Mouse (Mus musculus): ENCODE data around the gene Phospho1. TPM values are rescaled to one million over a fixed set of nuclear protein-coding genes. Genes with fewer than 3 reads are reported as not detected.
"Not testable (repeated sequence)": the region's sequence is repeated elsewhere in the genome, so short reads cannot be mapped to it uniquely, and the experiment has no call there.

Phospho1 gene
- total RNA-seq, 2 experiments from 2014 or later, result 82.5 to 91.1 TPM

DNA sequence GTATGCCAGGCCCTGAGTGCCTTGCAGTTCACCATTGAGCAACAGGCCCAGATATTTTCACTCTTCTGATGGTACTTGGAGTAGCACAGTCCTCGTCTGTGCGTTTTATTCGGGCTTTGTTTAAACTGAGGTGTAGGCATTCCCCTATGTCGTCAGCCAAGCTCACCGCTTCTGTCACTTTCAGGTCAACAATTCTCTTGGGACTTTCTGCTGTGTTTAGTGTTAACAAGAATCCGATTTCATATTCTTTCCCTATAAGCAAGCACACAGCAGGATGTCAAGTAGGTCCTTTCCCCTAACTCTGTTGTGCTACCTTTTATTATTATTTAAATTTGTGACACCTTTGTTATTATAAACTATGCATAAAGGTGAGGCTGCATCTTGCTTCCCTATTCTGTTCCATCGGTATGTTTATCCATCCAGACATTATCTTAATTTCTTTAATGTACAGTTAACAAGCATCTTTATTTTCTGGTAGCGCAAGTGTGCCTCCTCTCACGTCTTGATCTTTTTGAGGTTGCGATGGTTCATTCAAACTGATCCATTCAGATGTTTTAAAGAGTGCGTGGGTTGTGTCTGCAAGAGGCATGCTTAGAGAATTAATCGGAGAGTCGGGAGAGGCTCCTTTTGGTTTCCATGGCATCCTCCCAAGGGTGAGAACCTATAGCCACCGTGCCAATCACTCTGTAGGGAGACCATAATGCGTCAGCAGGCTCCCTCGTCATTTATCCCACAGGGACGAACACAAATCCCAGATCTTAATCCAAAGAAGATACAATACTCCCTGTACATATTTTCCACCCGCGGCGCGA, 33.6 kb downstream of the Phospho1 start:
- DNase-seq (ENCODE audit: low spot score in 2 of 2), result no peak

DNA sequence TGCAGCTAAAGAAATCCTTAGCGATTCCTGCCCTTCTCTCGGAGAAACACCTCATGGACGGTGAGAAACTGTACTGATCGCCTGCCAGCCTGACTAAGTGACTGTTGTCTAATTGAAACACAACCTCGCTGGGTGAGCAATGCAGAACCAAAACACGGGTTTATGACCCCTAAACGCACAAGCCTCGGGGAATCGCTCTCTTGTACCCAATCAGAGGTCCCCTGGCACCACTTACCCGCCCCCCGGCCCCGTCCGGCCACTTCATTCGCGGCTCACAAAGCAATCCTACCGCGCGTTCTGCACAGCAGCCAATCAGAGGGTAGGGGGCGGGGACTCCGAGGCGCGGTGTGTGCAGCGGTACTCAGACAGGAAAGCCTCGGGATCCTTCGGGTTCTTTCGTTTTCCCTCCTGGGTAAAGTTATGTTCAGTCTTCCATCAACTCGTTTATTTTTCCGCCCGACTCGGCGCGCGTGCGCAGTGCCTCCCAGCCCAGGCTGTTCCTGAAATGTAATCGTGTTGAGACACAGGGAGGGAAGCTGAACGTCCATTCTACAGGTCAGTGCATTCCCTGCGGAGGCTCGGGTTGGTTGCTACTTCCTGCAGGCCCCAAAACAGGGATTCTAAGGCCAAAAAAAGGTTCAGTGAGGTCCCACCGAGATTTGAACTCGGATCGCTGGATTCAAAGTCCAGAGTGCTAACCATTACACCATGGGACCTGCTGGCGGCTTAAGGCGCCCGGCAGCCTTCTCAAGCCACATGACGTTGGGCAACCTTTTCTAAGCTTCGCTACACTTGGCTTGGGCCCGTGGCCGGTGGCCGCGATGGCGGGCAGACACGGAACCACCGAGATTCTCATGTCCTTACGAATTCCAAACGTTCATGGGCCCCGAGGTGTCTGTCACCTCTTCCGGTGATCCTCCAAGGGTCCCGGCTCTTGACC, 34.5 kb downstream of the Phospho1 start:
- peak; percentile 95 to 96 for DNase-seq (ENCODE audit: low spot score in 2 of 2)

DNA sequence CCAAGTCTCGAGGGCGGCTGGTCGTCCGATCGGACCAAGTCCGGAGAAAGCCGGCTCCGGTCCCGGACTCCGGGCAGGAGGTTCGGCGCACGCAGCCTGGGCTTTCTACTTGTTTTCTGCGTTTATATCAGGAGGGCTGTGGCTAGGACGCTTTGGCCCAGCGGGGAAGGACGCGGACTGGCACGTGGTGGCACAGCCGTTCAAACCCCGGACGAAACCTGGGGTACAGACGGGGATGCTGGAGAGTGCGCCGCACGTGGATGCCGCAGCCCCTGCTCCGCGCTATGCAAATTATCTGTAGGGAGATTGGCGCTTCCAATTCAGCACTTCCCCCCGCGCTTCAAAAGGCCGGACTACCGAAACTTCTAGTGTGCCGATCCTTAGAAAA, 35.2 kb downstream of the Phospho1 start:
- DNase-seq (ENCODE audit: low spot score in 2 of 2), result no peak

DNA sequence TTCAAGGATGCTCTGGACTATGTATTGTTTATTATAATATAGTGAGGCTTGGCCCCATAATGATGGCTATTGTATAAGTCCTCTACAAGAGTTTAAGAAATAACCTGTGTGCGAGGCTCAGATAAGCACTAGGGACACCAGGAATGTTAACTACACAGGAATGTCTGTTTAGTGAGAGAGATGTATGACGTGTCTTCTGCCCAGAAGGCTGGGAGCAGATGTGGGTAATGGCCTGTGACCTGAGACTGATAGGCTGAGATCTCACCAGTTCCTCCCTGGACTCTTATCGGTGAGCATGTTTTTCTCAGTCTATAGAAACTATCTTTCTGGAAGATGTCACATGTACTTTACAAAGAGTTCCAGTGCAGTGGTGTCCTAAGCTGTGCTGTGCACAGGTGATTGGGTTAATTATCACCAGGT, 35.8 kb downstream of the Phospho1 start:
- no peak for DNase-seq (ENCODE audit: low spot score in 2 of 2)

DNA sequence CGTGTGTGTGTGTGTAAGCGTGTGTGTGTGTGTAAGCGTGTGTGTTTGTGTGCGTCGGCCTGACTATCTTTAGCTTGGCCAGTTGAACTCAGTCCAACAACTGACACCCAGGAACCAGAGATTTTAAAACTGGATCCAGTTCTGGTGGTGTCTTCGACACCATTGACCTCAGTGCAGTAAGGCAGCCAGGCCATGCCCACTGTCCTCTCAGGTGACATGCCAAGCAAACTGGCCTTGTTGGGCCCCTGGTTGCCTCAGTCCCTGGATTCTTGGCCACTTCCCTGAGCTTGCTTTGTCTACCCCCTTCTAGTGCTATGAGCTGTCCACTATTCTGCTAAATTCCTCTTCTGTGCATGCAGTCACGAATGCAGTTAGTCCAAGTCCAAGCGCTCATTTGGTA, 37.1 kb downstream of the Phospho1 start:
- DNase-seq (ENCODE audit: low spot score in 2 of 2), result no peak

DNA sequence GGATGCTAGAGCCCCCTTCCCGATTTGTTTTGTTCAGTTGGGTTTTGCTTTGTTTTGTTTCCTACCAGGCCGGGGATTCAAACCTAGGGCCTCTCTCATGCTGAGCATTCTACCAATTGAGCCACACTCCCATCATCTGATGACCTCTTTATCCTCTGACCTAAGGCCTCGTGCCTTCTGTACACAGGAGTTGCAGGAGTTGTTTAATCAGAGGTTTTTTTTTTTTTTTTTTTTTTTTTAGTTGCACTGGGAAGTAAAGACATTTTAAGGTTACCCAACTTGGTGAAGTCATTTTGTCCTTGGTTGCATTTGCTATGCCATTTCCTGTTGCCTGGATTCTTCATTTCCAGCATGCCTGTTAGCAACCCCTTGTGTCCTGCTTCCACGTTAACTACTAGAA, 45.1 kb downstream of the Phospho1 start:
- no peak for DNase-seq (ENCODE audit: low spot score in 2 of 2)

DNA sequence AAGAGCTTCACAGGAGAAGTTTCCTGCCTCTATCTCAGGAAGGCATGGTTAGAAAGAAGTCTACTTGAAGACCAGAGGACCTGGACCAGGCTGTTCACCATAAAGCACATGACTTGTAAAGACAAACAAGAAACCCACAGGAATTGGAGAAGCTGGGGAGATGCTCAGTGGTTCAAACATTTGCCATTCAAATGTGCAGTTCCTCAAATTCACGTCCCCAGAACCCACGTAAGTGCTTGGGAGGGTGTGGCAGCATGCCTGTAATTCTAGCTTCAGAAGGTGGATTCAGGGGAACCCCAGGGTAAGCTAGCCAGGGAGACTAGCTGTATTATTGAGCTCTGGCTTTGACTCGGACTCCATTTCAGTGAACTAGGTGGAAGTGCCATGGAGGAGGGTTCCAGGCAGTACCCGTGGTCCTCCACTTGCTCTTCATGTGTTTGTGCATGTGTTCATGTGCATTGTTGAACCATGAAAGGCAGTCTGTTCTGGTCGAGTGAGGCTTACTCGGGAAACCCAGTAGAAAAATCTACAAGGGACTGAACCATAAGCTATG, 45.7 kb downstream of the Phospho1 start:
- no peak for DNase-seq (ENCODE audit: low spot score in 2 of 2)

DNA sequence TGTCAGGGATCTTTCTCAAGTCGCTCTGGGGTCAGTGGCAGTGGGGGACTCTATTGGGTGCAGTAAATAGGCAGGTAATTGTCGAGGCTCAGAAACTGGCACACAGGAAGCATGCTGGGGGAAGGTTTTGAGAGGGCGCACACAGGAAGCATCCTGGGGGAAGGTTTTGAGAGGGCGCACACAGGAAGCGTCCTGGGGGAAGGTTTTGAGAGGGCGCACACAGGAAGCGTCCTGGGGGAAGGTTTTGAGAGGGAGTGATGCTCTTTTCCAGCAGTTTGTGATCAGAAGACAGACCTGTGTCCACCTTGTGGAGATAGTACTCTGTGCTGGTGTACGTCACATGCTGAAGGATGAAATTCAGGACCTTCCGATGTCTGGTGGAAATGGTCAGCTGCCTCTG, 51.5 kb downstream of the Phospho1 start:
- DNase-seq (ENCODE audit: low spot score in 2 of 2), result no peak

DNA sequence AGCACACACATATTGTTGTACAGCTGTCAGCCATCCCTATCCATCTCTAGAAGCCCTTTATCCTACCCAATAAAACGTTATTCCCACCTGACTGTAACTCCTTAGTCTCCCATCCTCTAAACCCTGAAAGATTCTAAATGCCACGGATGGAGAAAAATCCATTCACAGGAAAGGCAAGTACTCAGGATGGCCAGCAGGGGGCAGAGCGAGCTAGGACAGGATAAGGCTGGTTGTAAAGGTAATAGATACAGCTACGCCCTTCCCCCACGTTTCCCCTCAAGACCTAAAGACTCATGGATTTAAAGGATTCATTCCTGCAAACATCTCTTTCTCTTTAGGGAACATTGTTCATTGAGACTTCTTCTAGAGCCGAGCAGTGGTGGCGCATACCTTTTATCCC, 52.0 kb downstream of the Phospho1 start:
- DNase-seq (ENCODE audit: low spot score in 2 of 2), result peak; percentile 35 to 59

DNA sequence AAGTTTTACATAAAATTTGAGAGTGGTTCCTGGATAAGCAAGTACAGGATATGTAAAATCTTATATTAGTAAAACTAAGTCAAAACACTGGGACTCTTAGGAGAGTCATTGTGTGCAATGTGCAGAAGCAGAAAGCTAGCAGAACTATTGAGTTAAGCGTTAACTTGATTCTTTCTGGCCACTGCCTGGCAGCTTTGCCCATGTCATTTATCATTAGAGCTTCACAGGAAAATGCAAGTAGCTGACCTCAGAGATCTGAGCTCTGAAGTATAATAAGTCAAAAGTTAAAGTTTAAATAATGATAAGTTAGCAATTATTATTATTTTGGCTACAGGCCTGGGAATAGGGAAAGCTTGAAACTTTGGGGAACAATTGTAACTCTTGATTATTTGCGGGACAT, 55.6 kb downstream of the Phospho1 start:
- DNase-seq (ENCODE audit: low spot score in 2 of 2), result not testable (repeated sequence)

Other genes with a start within 250 kb of the Phospho1 start
- gene Ngfr, start 236.8 kb upstream of the Phospho1 start, total RNA-seq (2021), result 10 to 100 TPM; 24.2 to 25.0 TPM
- 100 to 1,000 TPM; 144 to 147 TPM for gene Phb, start 157.5 kb upstream of the Phospho1 start, total RNA-seq (2021)
- gene Zfp652, start 111.8 kb upstream of the Phospho1 start, total RNA-seq (2021), result 10 to 100 TPM; 49.2 to 53.4 TPM
- gene B130006D01Rik, start 100.9 kb upstream of the Phospho1 start, total RNA-seq (2021), result 1 to 10 TPM in 1 of 2 experiments, under 1 TPM in 1; 0.83 to 1.1 TPM
- 10 to 100 TPM; 12.0 to 12.9 TPM for gene Gngt2, start 12.7 kb downstream of the Phospho1 start, total RNA-seq (2021)
- 1 to 10 TPM; 7.6 to 8.5 TPM for gene Abi3, start 18.0 kb downstream of the Phospho1 start, total RNA-seq (2021)
- gene B4galnt2, start 90.4 kb downstream of the Phospho1 start, total RNA-seq (2021), result not detected
- gene Igf2bp1, start 181.4 kb downstream of the Phospho1 start, total RNA-seq (2021), result 1 to 10 TPM; 6.9 to 7.0 TPM
- gene Gip, start 200.0 kb downstream of the Phospho1 start, total RNA-seq (2021), result not detected
- 10 to 100 TPM; 38.6 to 41.5 TPM for gene Snf8, start 210.4 kb downstream of the Phospho1 start, total RNA-seq (2021)
- 10 to 100 TPM; 41.2 to 42.3 TPM for gene Ube2z, start 240.9 kb downstream of the Phospho1 start, total RNA-seq (2021)